Mouse (Mus musculus) erythroblast, embryonic 14.5 days (primary cell): ENCODE measurements around the gene Otop2. TPM values are rescaled to one million over a fixed set of nuclear protein-coding genes. Genes with fewer than 3 reads are reported as not detected.

Experiments
- H3K27me3 ChIP-seq: 2 replicates; pipeline ENCODE4 v1.6.1; 2012; ENCODE audit warnings: inconsistent platforms; ENCODE audit not compliant: control insufficient read depth
- H3K36me3 ChIP-seq: 2 replicates; pipeline ENCODE4 v1.6.1; 2012; ENCODE audit warnings: mild to moderate bottlenecking, inconsistent platforms; ENCODE audit not compliant: control insufficient read depth
- H3K4me1 ChIP-seq: 2 replicates; pipeline ENCODE4 v1.6.1; 2012; ENCODE audit warnings: inconsistent platforms; ENCODE audit not compliant: control insufficient read depth
- H3K4me3 ChIP-seq: replicated peaks from 2 replicates; pipeline ENCODE3; 2012; ENCODE audit warnings: moderate library complexity, mild to moderate bottlenecking, inconsistent platforms
- H3K9me3 ChIP-seq: 2 replicates; pipeline ENCODE4 v1.6.1; 2012; ENCODE audit warnings: low read length, inconsistent platforms, mixed read lengths; ENCODE audit not compliant: control insufficient read depth
- GATA1 ChIP-seq: IDR thresholded peaks from 2 replicates; pipeline ENCODE4 v1.6.1; 2012; ENCODE audit warnings: low read length, inconsistent platforms, mixed read lengths
- TAL1 ChIP-seq: IDR thresholded peaks from 3 replicates; pipeline ENCODE4 v1.6.1; 2012; ENCODE audit warnings: low read length, inconsistent platforms, mixed read lengths
- polyA plus RNA-seq: library from polyadenylated mRNA; stranded (reverse); fragments of >175 nt; gene quantifications from 2 replicates; pipeline ENCODE4 v1.2.3, GENCODE M21; 2012

Otop2 gene
- polyA plus RNA-seq, 1 experiment, result not detected

- H3K4me3 ChIP-seq, result no peak overlapping the region
- H3K36me3 ChIP-seq, result no peaks in the 10 kb centered on the region
- H3K4me1 ChIP-seq, result peaks cover 10% of the 10 kb centered on the region
- TF ChIP-seq GATA1, result no peak
- no peak for TF ChIP-seq TAL1
- peaks cover 65% of the 10 kb centered on the region for H3K27me3 ChIP-seq
- no peaks in the 10 kb centered on the region for H3K9me3 ChIP-seq
Measured at GRCm38 (mm10) chr11:115366039-115366705, 59.2 kb downstream of the Otop2 start.

DNA sequence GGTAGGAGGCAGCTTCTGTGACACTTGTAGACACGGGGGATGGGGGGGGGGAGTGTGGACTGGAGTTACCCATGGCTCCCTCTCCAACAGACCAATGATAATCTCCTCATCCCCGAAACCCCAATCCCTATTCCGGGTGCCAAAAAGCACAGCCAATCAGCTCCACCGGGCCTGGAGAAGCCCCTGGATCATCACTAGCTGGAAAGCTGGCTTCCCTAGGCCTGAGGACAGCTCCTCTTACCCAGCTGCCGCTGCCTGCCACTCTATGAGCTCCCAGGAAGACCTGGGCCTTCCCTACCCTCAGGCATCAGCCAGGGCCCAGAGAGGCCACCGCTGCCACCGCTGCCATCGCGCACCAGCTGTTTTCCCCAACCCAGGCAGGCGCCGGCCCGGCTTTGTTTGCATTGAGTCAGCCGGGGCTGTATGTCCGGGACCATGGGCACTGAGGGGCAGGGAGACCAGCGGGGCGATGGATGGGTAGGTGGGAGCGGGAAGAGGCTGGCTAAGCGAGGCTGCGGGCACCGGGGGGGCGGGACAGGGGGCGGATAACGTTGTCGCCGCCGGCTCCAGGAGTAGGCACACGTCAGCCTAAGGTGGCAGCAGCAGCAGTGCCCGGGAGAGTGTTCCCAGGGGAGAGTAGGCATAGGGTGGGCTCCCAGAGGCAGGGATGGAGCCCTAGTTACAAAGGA lies 59.9 kb downstream of the Otop2 start:
- Histone ChIP-seq H3K27me3 (peaks cover 71% of the 10 kb centered on the region), H3K4me1 (peaks cover 10% of the 10 kb centered on the region), H3K4me3 (peak overlapping the region; percentile 40), H3K36me3 (no peaks in the 10 kb centered on the region), H3K9me3 (no peaks in the 10 kb centered on the region)
- TF ChIP-seq TAL1 (no peak), GATA1 (no peak)

GRCm38 (mm10) chr11:115367395-115367944 lies 60.5 kb downstream of the Otop2 start, which contains the start of gene Hid1:
Hid1 (minus strand) TSS chr11:115367756.
- Histone ChIP-seq H3K4me1 (peaks cover 10% of the 10 kb centered on the region), H3K4me3 (peak within 1 kb of the TSS; percentile 40), H3K27me3 (peaks cover 75% of the 10 kb centered on the region), H3K9me3 (no peaks in the 10 kb centered on the region), H3K36me3 (no peaks in the 10 kb centered on the region)
- TF ChIP-seq TAL1 (no peak), GATA1 (no peak)

DNA sequence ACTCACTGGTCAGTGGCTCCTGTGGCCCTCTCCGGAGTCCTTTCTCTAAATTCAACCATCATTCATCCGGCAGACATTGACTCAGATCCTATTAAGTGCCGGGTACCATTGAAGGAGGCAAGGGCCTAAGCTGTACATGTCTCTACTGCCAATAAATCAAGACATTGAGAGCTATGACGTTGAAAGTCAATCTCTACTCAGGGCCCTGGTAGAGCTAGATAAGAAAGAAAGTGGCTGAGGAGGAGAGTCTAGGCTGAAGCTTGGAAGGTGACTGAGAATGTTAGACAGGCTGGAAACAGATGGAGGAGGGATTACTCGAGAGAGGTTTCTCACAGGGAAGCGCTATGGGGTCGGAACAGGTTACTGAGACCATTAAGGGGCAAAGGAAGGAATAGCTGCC lies 63.4 kb downstream of the Otop2 start:
- TF ChIP-seq GATA1, result no peak
- no peak for TF ChIP-seq TAL1
- no peaks in the 10 kb centered on the region for H3K9me3 ChIP-seq
- peaks cover 13% of the 10 kb centered on the region for H3K4me1 ChIP-seq
- H3K27me3 ChIP-seq, result peaks cover 87% of the 10 kb centered on the region
- no peaks in the 10 kb centered on the region for H3K36me3 ChIP-seq
- no peak overlapping the region for H3K4me3 ChIP-seq

- peaks cover 86% of the 10 kb centered on the region for H3K27me3 ChIP-seq
- H3K36me3 ChIP-seq, result no peaks in the 10 kb centered on the region
- peaks cover 13% of the 10 kb centered on the region for H3K4me1 ChIP-seq
- no peak for TF ChIP-seq GATA1
- no peak for TF ChIP-seq TAL1
- no peaks in the 10 kb centered on the region for H3K9me3 ChIP-seq
- H3K4me3 ChIP-seq, result no peak overlapping the region
Measured at GRCm38 (mm10) chr11:115371354-115371753, 64.4 kb downstream of the Otop2 start.

DNA sequence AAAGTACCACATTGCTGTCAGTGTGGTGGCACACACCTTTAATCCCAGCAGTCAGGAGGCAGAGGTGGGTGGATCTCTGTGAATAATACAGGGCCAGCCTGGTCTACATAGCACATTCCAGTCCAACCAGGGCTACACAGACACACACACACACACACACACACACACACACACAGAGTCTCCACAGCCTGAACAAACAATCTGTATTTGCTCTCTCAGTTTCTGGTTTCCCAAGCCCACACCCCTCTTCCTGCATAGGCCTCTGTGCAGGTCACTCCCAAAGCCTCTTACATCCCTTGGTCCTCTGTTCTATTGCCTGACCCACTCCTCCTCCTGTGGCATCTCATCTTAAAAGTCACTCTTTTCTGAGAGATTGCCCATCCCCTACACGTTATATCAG lies 65.1 kb downstream of the Otop2 start:
- H3K36me3 ChIP-seq, result no peaks in the 10 kb centered on the region
- H3K27me3 ChIP-seq, result peaks cover 82% of the 10 kb centered on the region
- H3K4me1 ChIP-seq, result peaks cover 10% of the 10 kb centered on the region
- H3K4me3 ChIP-seq, result no peak overlapping the region
- TF ChIP-seq GATA1 (no peak), TAL1 (no peak)
- no peaks in the 10 kb centered on the region for H3K9me3 ChIP-seq

DNA sequence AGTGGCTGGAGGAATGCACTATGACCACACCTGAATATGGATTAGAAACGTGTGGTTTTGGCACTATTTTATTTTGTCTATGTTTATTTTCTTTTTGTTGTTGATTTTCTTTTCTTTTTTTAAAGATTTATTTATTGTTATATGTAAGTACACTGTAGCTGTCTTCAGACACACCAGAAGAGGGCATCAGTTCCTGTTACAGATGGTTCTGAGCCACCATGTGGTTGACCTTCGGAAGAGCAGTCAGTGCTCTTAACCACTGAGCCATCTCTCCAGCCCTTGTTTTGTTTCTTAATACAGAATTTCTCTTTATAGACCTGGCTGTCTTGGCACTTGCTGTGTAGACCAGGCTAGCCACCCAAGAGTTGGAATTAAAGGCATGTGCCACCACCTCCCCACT lies 65.8 kb downstream of the Otop2 start:
- peaks cover 75% of the 10 kb centered on the region for H3K27me3 ChIP-seq
- no peaks in the 10 kb centered on the region for H3K9me3 ChIP-seq
- H3K4me3 ChIP-seq, result no peak overlapping the region
- no peak for TF ChIP-seq TAL1
- TF ChIP-seq GATA1, result no peak
- no peaks in the 10 kb centered on the region for H3K36me3 ChIP-seq
- H3K4me1 ChIP-seq, result peaks cover 3% of the 10 kb centered on the region

- Histone ChIP-seq H3K27me3 (peaks cover 74% of the 10 kb centered on the region), H3K4me3 (no peak overlapping the region)
- TF ChIP-seq TAL1 (no peak), GATA1 (no peak)
Measured at GRCm38 (mm10) chr11:115373805-115374694, 67.1 kb downstream of the Otop2 start.

More at GRCm38 (mm10) chr11:115373805-115374694, 67.1 kb downstream of the Otop2 start:
- no peaks in the 10 kb centered on the region for H3K36me3 ChIP-seq
- peaks cover 9% of the 10 kb centered on the region for H3K9me3 ChIP-seq
- H3K4me1 ChIP-seq, result peaks cover 3% of the 10 kb centered on the region; the same call in 1 of the 2 replicates
